Mouse (Mus musculus) lung, embryonic 14.5 days (tissue): ENCODE measurements around the gene 9430097D07Rik. TPM values are rescaled to one million over a fixed set of nuclear protein-coding genes. Genes with fewer than 3 reads are reported as not detected.
A peak's percentile ranks its signal among the peaks of the same experiment; 100 is the strongest.

Experiments used
- ATAC-seq: fragments of 200-750 bp; cut with Nextera tagmentation; 2 replicates; pipeline ENCODE4 v1.8.0; 2017; ENCODE audit warnings: mild to moderate bottlenecking, moderate TSS enrichment, moderate library complexity; ENCODE audit not compliant: insufficient read depth
- DNase-seq: peaks from one replicate; pipeline ENCODE4 v3.0.0-alpha.2; 2015
- H3K27ac ChIP-seq: fragments of 300-500 bp; sonication (generic); 2 replicates; pipeline ENCODE4 v1.5.1; 2014; ENCODE audit warnings: low read depth, mild to moderate bottlenecking, moderate library complexity
- H3K27me3 ChIP-seq: fragments of 300-500 bp; sonication (generic); 2 replicates; pipeline ENCODE4 v1.6.1; 2014; ENCODE audit warnings: low read length, control low read depth; ENCODE audit not compliant: insufficient read depth
- H3K36me3 ChIP-seq: fragments of 300-500 bp; sonication (generic); 2 replicates; pipeline ENCODE4 v1.6.1; 2014; ENCODE audit warnings: control low read depth; ENCODE audit not compliant: insufficient read depth
- H3K4me1 ChIP-seq: fragments of 300-500 bp; sonication (generic); 2 replicates; pipeline ENCODE4 v1.6.1; 2014; ENCODE audit warnings: antibody characterized with exemption, control low read depth; ENCODE audit not compliant: insufficient read depth
- H3K4me2 ChIP-seq: fragments of 300-500 bp; sonication (generic); 2 replicates; pipeline ENCODE4 v1.6.1; 2014; ENCODE audit warnings: mild to moderate bottlenecking
- H3K4me3 ChIP-seq: fragments of 300-500 bp; sonication (generic); 2 replicates; pipeline ENCODE4 v1.5.1; 2014; ENCODE audit warnings: low read depth, low read length
- H3K9ac ChIP-seq: fragments of 300-500 bp; sonication (generic); 2 replicates; pipeline ENCODE4 v1.6.1; 2014
- H3K9me3 ChIP-seq: fragments of 300-500 bp; sonication (generic); 2 replicates; pipeline ENCODE4 v1.6.1; 2016; ENCODE audit warnings: low read depth, low read length, control low read depth
- CTCF ChIP-seq: IDR thresholded peaks from 2 replicates; pipeline ENCODE4 v1.5.1; 2016; ENCODE audit warnings: antibody characterized with exemption, low read depth
- WGBS: fragments of 180-500 bp; shearing (Covaris S2); extraction: QIAGEN DNeasy Blood & Tissue Kit; methylation state at CpG from one replicate; pipeline ENCODE4 v1.1.7; 2014; 5-methylcytosine and 5-hydroxymethylcytosine counted together
- polyA plus RNA-seq: library from polyadenylated mRNA; unstranded; fragments of >200 nt; fragmentation: Nextera tagmentation; extraction: Ambion mirVana; gene quantifications from 2 replicates; pipeline ENCODE4 v1.2.1, GENCODE M21; 2014

Gene 9430097D07Rik
- polyA plus RNA-seq, 1 experiment from 2014 or later: not detected

GRCm38 (mm10) chr2:32606161-32607142 is 31.0 kb upstream of the 9430097D07Rik start:
- DNase-seq: peak; percentile 95

GRCm38 (mm10) chr2:32604631-32605030 is 29.1 kb upstream of the 9430097D07Rik start:
- H3K4me1 ChIP-seq: peaks cover 18% of the 10 kb centered on the region
- H3K36me3 ChIP-seq: no peaks in the 10 kb centered on the region
- no peak for TF ChIP-seq CTCF
- no peak overlapping the region for H3K4me2 ChIP-seq
- H3K27me3 ChIP-seq: no peaks in the 10 kb centered on the region
- no peak overlapping the region for H3K4me3 ChIP-seq
- no peak overlapping the region for H3K27ac ChIP-seq
- no peak overlapping the region for H3K9ac ChIP-seq
- 26% methylated on average over 10 of the region's 10 CpGs for WGBS
- H3K9me3 ChIP-seq: no peaks in the 10 kb centered on the region
- ATAC-seq (no peak), DNase-seq (no peak)

More at GRCm38 (mm10) chr2:32606161-32607142, 31.0 kb upstream of the 9430097D07Rik start:
- no peaks in the 10 kb centered on the region for H3K27me3 ChIP-seq
- peak overlapping the region; percentile 89 for H3K4me2 ChIP-seq
- ATAC-seq: peak; percentile 77
- peak overlapping the region; percentile 78 for H3K9ac ChIP-seq
- H3K27ac ChIP-seq: peak overlapping the region; percentile 49; the same call in 1 of the 2 replicates
- peaks cover 16% of the 10 kb centered on the region for H3K4me1 ChIP-seq
- whole genome bisulfite sequencing: 11% methylated on average over 55 of the region's 55 CpGs
- H3K9me3 ChIP-seq: no peaks in the 10 kb centered on the region
- TF ChIP-seq CTCF: peak; percentile 73
- no peaks in the 10 kb centered on the region for H3K36me3 ChIP-seq
- H3K4me3 ChIP-seq: peak overlapping the region; percentile 78

GRCm38 (mm10) chr2:32602600-32603054 is 27.1 kb upstream of the 9430097D07Rik start:
- Histone ChIP-seq H3K27me3 (no peaks in the 10 kb centered on the region), H3K4me1 (peaks cover 13% of the 10 kb centered on the region), H3K4me2 (peak overlapping the region; percentile 57), H3K4me3 (peak overlapping the region; percentile 38), H3K27ac (peak overlapping the region; percentile 55; the same call in 1 of the 2 replicates), H3K9me3 (no peaks in the 10 kb centered on the region), H3K9ac (peak overlapping the region; percentile 13), H3K36me3 (peaks cover 2% of the 10 kb centered on the region; the same call in 1 of the 2 replicates)
- DNase-seq (peak; percentile 94), ATAC-seq (peak; percentile 71)
- TF ChIP-seq CTCF: peak; percentile 95
- WGBS: under 1% methylated on average over 11 of the region's 11 CpGs

DNA sequence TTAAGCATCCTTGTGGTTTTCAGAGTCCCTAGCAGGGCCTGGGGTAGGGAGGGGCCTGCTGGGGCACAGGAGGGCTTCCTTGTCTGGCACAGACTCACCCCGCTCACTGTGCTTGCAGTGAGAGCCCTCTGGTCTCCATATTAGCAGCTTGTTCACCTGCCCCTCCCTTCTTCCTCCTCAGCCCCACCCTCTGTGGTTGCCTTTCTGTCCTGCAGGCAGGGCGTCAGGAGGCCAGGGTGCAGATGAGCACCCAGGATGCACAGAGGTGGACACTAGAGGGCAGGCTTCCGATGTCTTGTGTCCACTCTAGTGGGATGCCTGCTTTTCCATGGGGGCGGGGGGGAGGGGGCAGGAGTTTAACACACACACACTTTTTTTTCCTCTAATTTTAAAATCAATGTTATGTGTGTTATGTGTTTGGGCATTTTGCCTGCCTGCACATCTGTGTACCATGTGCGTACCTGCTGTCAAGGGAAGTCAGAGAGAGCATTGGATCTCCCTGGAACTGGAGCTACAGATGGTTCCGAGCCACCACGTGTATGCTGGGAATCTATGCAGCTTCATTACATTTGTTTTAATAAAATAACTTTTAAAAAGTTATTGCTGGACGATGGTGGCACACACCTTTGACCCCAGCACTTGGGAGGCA is 26.1 kb upstream of the 9430097D07Rik start:
- Histone ChIP-seq H3K4me2 (no peak overlapping the region), H3K4me3 (no peak overlapping the region), H3K9me3 (no peaks in the 10 kb centered on the region), H3K9ac (no peak overlapping the region), H3K36me3 (peaks cover 8% of the 10 kb centered on the region), H3K27me3 (no peaks in the 10 kb centered on the region), H3K27ac (no peak overlapping the region), H3K4me1 (peaks cover 9% of the 10 kb centered on the region)
- TF ChIP-seq CTCF: peak; percentile 50
- WGBS: 42% methylated on average over 8 of the region's 8 CpGs
- DNase-seq: peak; percentile 62
- ATAC-seq: no peak

DNA sequence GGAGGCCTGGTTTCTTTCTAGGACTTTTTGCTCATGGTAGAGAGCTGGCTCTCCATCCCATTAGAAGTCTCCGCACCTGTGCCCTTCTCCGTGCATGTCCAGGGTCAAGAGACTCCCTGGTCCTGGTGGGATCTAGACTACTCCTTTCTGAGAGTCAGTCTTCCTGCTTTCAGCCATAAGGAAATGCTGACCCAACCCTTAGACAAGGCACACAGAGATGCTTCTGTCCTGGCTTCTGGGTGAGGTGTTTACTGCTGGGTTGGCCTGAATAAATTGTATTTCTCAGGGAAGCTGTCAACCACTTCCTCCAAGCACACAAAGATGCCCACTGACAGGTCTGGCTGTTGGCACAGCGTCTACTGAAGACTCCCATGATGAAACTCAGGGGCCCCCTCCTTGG is 23.9 kb upstream of the 9430097D07Rik start, which contains the start of gene St6galnac6:
Gene St6galnac6 (plus strand): TSS at position 301 of the 400 bp plus-strand sequence.
- DNase-seq (no peak), ATAC-seq (no peak)
- no peak for TF ChIP-seq CTCF
- Histone ChIP-seq H3K4me1 (peaks cover 9% of the 10 kb centered on the region), H3K4me2 (no peak within 1 kb of the TSS), H3K4me3 (no peak within 1 kb of the TSS), H3K27me3 (no peaks in the 10 kb centered on the region), H3K9ac (no peak within 1 kb of the TSS), H3K27ac (no peak within 1 kb of the TSS), H3K9me3 (no peaks in the 10 kb centered on the region), H3K36me3 (peaks cover 16% of the 10 kb centered on the region)
- 86% methylated on average over 3 of the region's 3 CpGs for WGBS

- ATAC-seq (no peak), DNase-seq (no peak)
- no peak for TF ChIP-seq CTCF
- H3K4me1 ChIP-seq: peaks cover 9% of the 10 kb centered on the region
- no peaks in the 10 kb centered on the region for H3K27me3 ChIP-seq
- H3K36me3 ChIP-seq: peaks cover 22% of the 10 kb centered on the region
- no peak overlapping the region for H3K27ac ChIP-seq
- no peak overlapping the region for H3K4me3 ChIP-seq
- WGBS: 85% methylated on average over 8 of the region's 8 CpGs
- no peak overlapping the region for H3K9ac ChIP-seq
- no peaks in the 10 kb centered on the region for H3K9me3 ChIP-seq
- no peak overlapping the region for H3K4me2 ChIP-seq
Measured at GRCm38 (mm10) chr2:32598506-32598905, 23.0 kb upstream of the 9430097D07Rik start.

DNA sequence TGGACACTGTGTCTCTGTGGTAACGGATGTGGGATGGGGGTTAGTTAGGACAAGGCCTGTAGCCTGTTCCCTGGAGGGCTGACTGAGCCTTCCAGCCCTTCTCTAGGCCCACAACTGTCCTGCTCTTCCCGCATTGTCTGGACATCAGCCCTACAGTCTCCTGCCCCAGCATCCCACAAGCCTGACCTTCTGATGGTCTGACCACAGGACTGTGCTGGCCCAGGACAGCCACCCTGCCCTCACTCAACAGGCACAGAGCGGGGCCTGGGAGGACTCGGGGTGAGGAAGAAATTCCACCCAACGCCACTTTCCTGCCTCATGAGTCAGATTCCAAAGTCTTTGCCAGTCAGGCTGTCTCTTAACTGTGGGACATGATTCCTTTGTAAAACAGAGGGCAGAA is 22.2 kb upstream of the 9430097D07Rik start:
- ATAC-seq: no peak
- H3K27me3 ChIP-seq: no peaks in the 10 kb centered on the region

More for the DNA sequence above, 22.2 kb upstream of the 9430097D07Rik start:
- Histone ChIP-seq H3K4me2 (no peak overlapping the region), H3K36me3 (peaks cover 22% of the 10 kb centered on the region), H3K9me3 (no peaks in the 10 kb centered on the region), H3K9ac (no peak overlapping the region), H3K4me3 (no peak overlapping the region), H3K4me1 (peaks cover 9% of the 10 kb centered on the region), H3K27ac (no peak overlapping the region)
- 84% methylated on average over 5 of the region's 5 CpGs for WGBS
- DNase-seq: no peak
- TF ChIP-seq CTCF: no peak
